Mouse (Mus musculus): ENCODE data around the gene H2-Q10.

- TF ChIP-seq GATA1 (IDR thresholded peaks at IDR 0.05; ENCODE audit: borderline replicate concordance, low read length) (no peak), FLI1 (IDR thresholded peaks at IDR 0.05; ENCODE audit: low read length) (no peak)
These were observed 43.2 kb downstream of the H2-Q10 start for GRCm38 (mm10) chr17:35512916-35513626.

Measured in megakaryocyte, embryonic 14.5 days (primary cell).